18 mouse cellular contexts compared by ENCODE assay signal in genomic region chr8:126558400-126558953, GRCm38 (mm10).
"Had no signal": no experiment of that assay in that cellular context is flagged by ENCODE, and none has a peak within 500 bp of the region (broad histone marks: within the 10 kb centered on the region; RNA-seq: fewer than 3 reads in every experiment).

No protein-coding gene starts in this region.

- H3K27ac ChIP-seq: kidney, embryonic 15.5 days; liver, embryonic 13.5 days; neural tube, embryonic 12.5 days; neural tube, embryonic 15.5 days had no signal

- H3K9ac ChIP-seq: kidney, embryonic 15.5 days; liver, embryonic 13.5 days; neural tube, embryonic 12.5 days; neural tube, embryonic 15.5 days had no signal

- H3K4me1 ChIP-seq: neural tube, embryonic 15.5 days had no signal

- DNase-seq: kidney, adult 2 months; kidney, postnatal 10 days; kidney, postnatal 36 days; liver, embryonic 13.5 days; lung, adult 2 months; lung, postnatal 14 days; lung, postnatal 4 days; midbrain, embryonic 14.5 days; right cerebral cortex, adult 18-20 months; right cerebral cortex, postnatal 14 days; right cerebral cortex, postnatal 4 days; thymus, adult 2 months; thymus, postnatal 14 days; thymus, postnatal 4 days had no signal

- H3K36me3 ChIP-seq: kidney, embryonic 15.5 days; liver, embryonic 13.5 days; neural tube, embryonic 12.5 days; neural tube, embryonic 15.5 days had no signal

- H3K4me3 ChIP-seq: kidney, embryonic 15.5 days; liver, embryonic 13.5 days; neural tube, embryonic 12.5 days; neural tube, embryonic 15.5 days had no signal

- H3K9me3 ChIP-seq: kidney, embryonic 15.5 days; liver, embryonic 13.5 days; neural tube, embryonic 12.5 days; neural tube, embryonic 15.5 days had no signal

- H3K4me2 ChIP-seq: kidney, embryonic 15.5 days; liver, embryonic 13.5 days; midbrain, embryonic 11.5 days; neural tube, embryonic 12.5 days; neural tube, embryonic 15.5 days had no signal

- H3K27me3 ChIP-seq: kidney, embryonic 15.5 days; liver, embryonic 13.5 days; neural tube, embryonic 12.5 days; neural tube, embryonic 15.5 days had no signal
